Mouse (Mus musculus) regulatory T cell (primary cell): ENCODE measurements at regions not wholly inside any gene's neighbourhood (a gene's known extent, or its start where the extent isn't known, plus 50 kb on each side); places are given as distances from the start of the nearest gene placed in this dataset.

ENCODE experiments used
- in situ Hi-C: fragments of 300-600 bp; cut with MboI, MseI; formaldehyde crosslinking; loops from one replicate; pipeline ENCODE4 v1.15.1; 2025; ENCODE audit warnings: high pct_unique_total_duplicates

DNA sequence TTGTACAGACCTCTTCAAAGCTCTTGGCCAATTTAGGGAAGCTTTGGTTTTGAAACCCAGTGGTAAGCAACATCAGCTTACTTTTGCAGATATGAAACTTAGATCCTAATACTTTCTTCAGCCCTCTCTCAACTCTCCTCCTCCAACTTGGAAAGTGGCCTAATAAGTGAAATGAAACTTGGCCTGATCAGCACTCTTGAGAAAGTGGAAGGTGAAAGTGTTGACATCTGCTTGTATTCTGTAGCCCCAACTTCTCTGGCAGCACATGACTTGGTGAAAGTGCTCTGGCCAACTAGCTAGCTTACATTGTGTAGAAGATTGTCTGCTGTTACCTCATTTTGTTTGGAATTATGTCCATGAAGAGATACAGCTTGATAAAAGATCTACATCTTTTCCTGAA is 61.1 kb upstream of the Prdm1 start:
- in situ Hi-C loops, result no loop called here

DNA sequence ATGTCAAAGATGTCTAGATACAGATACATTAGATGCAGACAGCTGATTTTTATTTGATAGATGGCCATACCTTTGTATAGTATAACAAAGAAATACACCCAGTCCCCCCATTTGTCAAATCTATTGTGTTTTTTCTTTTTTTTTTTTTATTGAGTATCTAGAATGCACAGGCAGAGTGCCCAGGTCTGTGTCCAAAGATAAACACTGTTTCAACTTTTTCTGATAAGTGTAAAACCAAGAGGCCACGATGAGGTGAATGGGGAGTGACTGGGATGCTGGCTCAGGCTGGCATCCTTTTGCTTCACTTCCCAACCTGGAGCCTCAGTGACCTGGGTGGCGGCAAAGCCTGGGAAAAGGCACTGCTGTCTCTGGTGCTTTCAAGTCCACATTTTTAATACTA is 54.4 kb upstream of the Prdm1 start:
- in situ Hi-C loops, result no loop called here
